Comparison of ENCODE assay signal across 24 mouse cellular contexts in the genomic region with DNA sequence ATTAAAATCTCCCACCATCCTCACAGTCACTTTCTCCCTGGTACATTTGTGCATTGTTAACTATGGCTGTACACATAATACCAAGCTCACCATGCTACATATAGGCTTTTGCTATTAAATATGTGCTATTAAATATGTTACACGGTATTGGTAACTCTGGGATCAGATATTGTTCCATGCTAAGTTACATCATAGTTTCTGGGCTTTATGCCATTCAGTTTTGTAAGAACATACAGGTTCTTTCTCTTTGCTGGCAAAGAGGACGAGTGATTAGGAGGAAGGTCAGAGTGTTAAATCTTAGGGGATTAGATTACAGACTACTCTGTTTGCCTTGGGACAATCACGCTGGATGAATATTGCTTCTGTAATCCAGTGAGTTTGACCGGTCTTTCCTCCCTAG.
DNase-seq lines count a peak whose midpoint lies in the region; ATAC-seq and TF ChIP-seq lines count a peak whose summit lies in the region.
"Had no signal": no experiment of that assay in that cellular context is flagged by ENCODE, and none has a peak within 500 bp of the region (broad histone marks: within the 10 kb centered on the region; RNA-seq: fewer than 3 reads in every experiment).

No protein-coding gene starts in this region.

- no peak for ATAC-seq in embryonic facial prominence, embryonic 14.5 days (ENCODE audit: low read depth)
- no peak for ATAC-seq in liver, postnatal 0 days
- no peak for ATAC-seq in forebrain, embryonic 15.5 days (replicated peaks)
- ATAC-seq: CD4-positive, CD25-positive, alpha-beta regulatory T cell, adult 4 months; forebrain, embryonic 14.5 days; forebrain, postnatal 0 days had no signal

- no peak overlapping the region for H3K9ac ChIP-seq in embryonic facial prominence, embryonic 14.5 days (ENCODE audit: low read depth, low read length)
- no peak overlapping the region for H3K9ac ChIP-seq in liver, adult 2 months (ENCODE audit: low read depth, low read length)
- no peak overlapping the region for H3K9ac ChIP-seq in liver, postnatal 0 days (replicated peaks)
- no peak overlapping the region for H3K9ac ChIP-seq in forebrain, embryonic 15.5 days (replicated peaks)
- H3K9ac ChIP-seq: embryonic facial prominence, embryonic 13.5 days; forebrain, embryonic 12.5 days; forebrain, postnatal 0 days had no signal

- no peak overlapping the region for H3K27ac ChIP-seq in embryonic facial prominence, embryonic 14.5 days (replicated peaks; ENCODE audit: low read depth, low read length)
- H3K27ac ChIP-seq in embryonic facial prominence, embryonic 10.5 days (replicated peaks) = no peak overlapping the region
- no peak overlapping the region for H3K27ac ChIP-seq in liver, adult 2 months (replicated peaks; ENCODE audit: insufficient read depth, low read depth, low read length)
- no peak overlapping the region for H3K27ac ChIP-seq in liver, postnatal 0 days (ENCODE audit: low read depth)
- H3K27ac ChIP-seq in forebrain, embryonic 15.5 days (replicated peaks) = no peak overlapping the region
- H3K27ac ChIP-seq: embryonic facial prominence, embryonic 13.5 days; forebrain, embryonic 10.5 days; forebrain, embryonic 12.5 days had no signal

- H3K9me3 ChIP-seq in embryonic facial prominence, embryonic 14.5 days (ENCODE audit: control insufficient read depth, low read length) = no peaks in the 10 kb centered on the region
- no peaks in the 10 kb centered on the region for H3K9me3 ChIP-seq in embryonic facial prominence, embryonic 10.5 days
- no peaks in the 10 kb centered on the region for H3K9me3 ChIP-seq in liver, postnatal 0 days (ENCODE audit: low read length)
- no peaks in the 10 kb centered on the region for H3K9me3 ChIP-seq in forebrain, embryonic 15.5 days
- H3K9me3 ChIP-seq: embryonic facial prominence, embryonic 13.5 days; forebrain, embryonic 10.5 days; forebrain, embryonic 12.5 days; G1E had no signal

- no peak for TF ChIP-seq POLR2A in liver, adult 2 months (IDR thresholded peaks at IDR 0.05; ENCODE audit: extremely low read depth, insufficient read depth, low read length)

- no peak for TF ChIP-seq EP300 in liver, postnatal 0 days (IDR thresholded peaks at IDR 0.05; ENCODE audit: low read depth)

- no peaks in the 10 kb centered on the region for H3K4me1 ChIP-seq in embryonic facial prominence, embryonic 14.5 days (ENCODE audit: control insufficient read depth, insufficient read depth, low read length)
- peaks cover 6% of the 10 kb centered on the region; the same call in 1 of the 2 replicates for H3K4me1 ChIP-seq in embryonic facial prominence, embryonic 10.5 days
- H3K4me1 ChIP-seq in liver, adult 2 months (ENCODE audit: control insufficient read depth, insufficient read depth, low read length) = no peaks in the 10 kb centered on the region
- no peaks in the 10 kb centered on the region for H3K4me1 ChIP-seq in liver, postnatal 0 days (ENCODE audit: insufficient read depth)
- H3K4me1 ChIP-seq in forebrain, embryonic 15.5 days = no peaks in the 10 kb centered on the region
- H3K4me1 ChIP-seq: embryonic facial prominence, embryonic 13.5 days; forebrain, embryonic 10.5 days; forebrain, embryonic 12.5 days had no signal

- TF ChIP-seq CTCF in liver, adult 2 months (IDR thresholded peaks at IDR 0.05; ENCODE audit: low read depth, low read length) = no peak
- no peak for TF ChIP-seq CTCF in liver, postnatal 0 days (IDR thresholded peaks at IDR 0.05; ENCODE audit: low read depth)

- DNase-seq in embryonic facial prominence, embryonic 14.5 days (ENCODE audit: low spot score) = peak; percentile 18
- DNase-seq in embryonic facial prominence, embryonic 10.5 days (ENCODE audit: low spot score) = no peak
- peak; percentile 57 for DNase-seq in liver, adult 2 months (ENCODE audit: extremely low read depth, low read depth, low spot score)
- no peak for DNase-seq in liver, postnatal 0 days
- DNase-seq in fat pad, adult 2 months (ENCODE audit: extremely low read depth, low read depth, low spot score) = peak; percentile 83
- DNase-seq in kidney, postnatal 10 days = no peak
- DNase-seq: adrenal gland, adult 8-10 months; adrenal gland, postnatal 14 days; adrenal gland, postnatal 36 days; B cell, adult 2 months; cerebellum, adult 11-12 months; cerebellum, adult 2 months; cerebellum, adult 9-10 months; cerebellum, postnatal 10 days; cerebellum, postnatal 25 days; forebrain, postnatal 0 days had no signal

- no peak overlapping the region for H3K4me3 ChIP-seq in embryonic facial prominence, embryonic 14.5 days (ENCODE audit: low read depth, low read length)
- no peak overlapping the region for H3K4me3 ChIP-seq in embryonic facial prominence, embryonic 10.5 days
- no peak overlapping the region for H3K4me3 ChIP-seq in liver, adult 2 months (ENCODE audit: insufficient read depth, low read depth, low read length)
- H3K4me3 ChIP-seq in liver, postnatal 0 days (ENCODE audit: low read depth, low read length) = no peak overlapping the region
- H3K4me3 ChIP-seq in forebrain, embryonic 15.5 days = no peak overlapping the region
- H3K4me3 ChIP-seq: embryonic facial prominence, embryonic 13.5 days; forebrain, embryonic 10.5 days; forebrain, embryonic 12.5 days had no signal

- H3K27me3 ChIP-seq in embryonic facial prominence, embryonic 14.5 days (replicated peaks; ENCODE audit: control insufficient read depth, insufficient read depth, low read length) = no peaks in the 10 kb centered on the region
- H3K27me3 ChIP-seq in embryonic facial prominence, embryonic 10.5 days (replicated peaks; ENCODE audit: low read depth, poor library complexity, severe bottlenecking) = no peaks in the 10 kb centered on the region
- no peaks in the 10 kb centered on the region for H3K27me3 ChIP-seq in liver, adult 2 months (ENCODE audit: control insufficient read depth, insufficient read depth, low read length)
- no peaks in the 10 kb centered on the region for H3K27me3 ChIP-seq in liver, postnatal 0 days (ENCODE audit: insufficient read depth, low read length)
- H3K27me3 ChIP-seq in forebrain, embryonic 15.5 days = no peaks in the 10 kb centered on the region
- H3K27me3 ChIP-seq: CH12.LX had no signal

- H3K79me2 ChIP-seq in liver, adult 2 months (ENCODE audit: control insufficient read depth, insufficient read depth, low read length) = no peaks in the 10 kb centered on the region

- WGBS in embryonic facial prominence, embryonic 14.5 days = 42% methylated on average over 4 of the region's 4 CpGs
- WGBS in embryonic facial prominence, embryonic 10.5 days = 69% methylated on average over 4 of the region's 4 CpGs
- 23% methylated on average over 4 of the region's 4 CpGs for WGBS in liver, adult 2 months
- 64% methylated on average over 4 of the region's 4 CpGs for WGBS in liver, postnatal 0 days (ENCODE audit: insufficient replicate concordance)
- 70% methylated on average over 4 of the region's 4 CpGs for WGBS in forebrain, embryonic 15.5 days

- no peak overlapping the region for H3K4me2 ChIP-seq in embryonic facial prominence, embryonic 14.5 days (ENCODE audit: low read depth, low read length)
- no peak overlapping the region for H3K4me2 ChIP-seq in liver, postnatal 0 days (ENCODE audit: low read depth, low read length)
- H3K4me2 ChIP-seq in forebrain, embryonic 15.5 days (replicated peaks) = no peak overlapping the region
- H3K4me2 ChIP-seq: embryonic facial prominence, embryonic 13.5 days; forebrain, embryonic 12.5 days had no signal

- no peaks in the 10 kb centered on the region for H3K36me3 ChIP-seq in embryonic facial prominence, embryonic 14.5 days (ENCODE audit: control insufficient read depth, insufficient read depth, low read length)
- H3K36me3 ChIP-seq in embryonic facial prominence, embryonic 10.5 days (replicated peaks) = no peaks in the 10 kb centered on the region
- H3K36me3 ChIP-seq in liver, adult 2 months (ENCODE audit: control insufficient read depth, insufficient read depth, low read length) = no peaks in the 10 kb centered on the region
- no peaks in the 10 kb centered on the region for H3K36me3 ChIP-seq in liver, postnatal 0 days (replicated peaks; ENCODE audit: insufficient read depth, low read length)
- no peaks in the 10 kb centered on the region for H3K36me3 ChIP-seq in forebrain, embryonic 15.5 days
- H3K36me3 ChIP-seq: embryonic facial prominence, embryonic 13.5 days; forebrain, embryonic 10.5 days; forebrain, embryonic 12.5 days; G1E had no signal

Comparison
In these comparisons a context has a peak if more than half of its experiments do, and no peak if none do; other contexts are left out.
1. DNase-seq: peak in embryonic facial prominence, embryonic 14.5 days (single experiment), liver, adult 2 months (single experiment) and fat pad, adult 2 months (single experiment); none in embryonic facial prominence, embryonic 10.5 days (single experiment), liver, postnatal 0 days (single experiment) and kidney, postnatal 10 days (single experiment).